ENCODE assay signal across 11 mouse cellular contexts in the genomic region with DNA sequence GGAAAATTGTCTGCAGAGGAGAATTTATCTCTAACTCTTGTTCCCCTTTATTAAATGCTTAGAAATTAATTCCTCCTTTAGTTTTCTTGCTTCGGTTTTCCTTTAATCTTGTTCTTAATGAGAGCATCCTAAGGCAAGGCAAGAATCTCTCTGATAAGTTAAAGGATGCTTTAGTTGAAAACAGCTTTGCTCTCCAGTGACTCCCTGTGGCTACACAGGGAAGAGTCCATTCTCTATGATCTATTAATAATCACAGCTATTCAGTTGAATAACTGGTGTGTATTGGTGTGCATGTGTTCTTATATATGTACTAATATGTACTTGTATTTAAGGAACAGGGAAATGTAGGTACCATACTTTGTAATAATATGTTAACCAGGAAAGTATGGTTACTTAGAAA. TPM values are rescaled to one million over a fixed set of nuclear protein-coding genes. Genes with fewer than 3 reads are reported as not detected.
DNase-seq lines count a peak whose midpoint lies in the region; ATAC-seq and TF ChIP-seq lines count a peak whose summit lies in the region.
"Had no signal": no experiment of that assay in that cellular context is flagged by ENCODE, and none has a peak within 500 bp of the region (broad histone marks: within the 10 kb centered on the region; RNA-seq: fewer than 3 reads in every experiment).

No protein-coding gene starts in this region.

- TF ChIP-seq CTCF in Patski (IDR thresholded peaks at IDR 0.05), result peak; percentile 26

- in situ Hi-C loops in Patski (cut with MboI; ENCODE audit: low pct_unique_long_range_greater_than_20kb), result no loop called here

- 65% methylated on average over 1 of the region's 1 CpGs for WGBS in forebrain, embryonic 14.5 days
- WGBS in forebrain, embryonic 11.5 days, result 70% methylated on average over 1 of the region's 1 CpGs

- no peak overlapping the region for H3K4me3 ChIP-seq in forebrain, embryonic 14.5 days (ENCODE audit: low read depth, low read length)
- H3K4me3 ChIP-seq in forebrain, embryonic 11.5 days (ENCODE audit: low read depth, low read length), result no peak overlapping the region

- H3K4me2 ChIP-seq in forebrain, embryonic 14.5 days (ENCODE audit: low read length), result no peak overlapping the region
- no peak overlapping the region for H3K4me2 ChIP-seq in forebrain, embryonic 11.5 days (ENCODE audit: low read depth, low read length, severe bottlenecking)

- no peaks in the 10 kb centered on the region for H3K27me3 ChIP-seq in forebrain, embryonic 14.5 days (replicated peaks; ENCODE audit: control insufficient read depth, insufficient read depth, low read length)
- no peaks in the 10 kb centered on the region for H3K27me3 ChIP-seq in forebrain, embryonic 11.5 days (ENCODE audit: control insufficient read depth, insufficient read depth, low read length)
- no peaks in the 10 kb centered on the region for H3K27me3 ChIP-seq in Patski

- POLR2A ChIA-PET in Patski (lab: Charles Lee), result no interaction called here

- H3K36me3 ChIP-seq in forebrain, embryonic 14.5 days (ENCODE audit: control insufficient read depth, insufficient read depth, low read length), result no peaks in the 10 kb centered on the region
- no peaks in the 10 kb centered on the region for H3K36me3 ChIP-seq in forebrain, embryonic 11.5 days (ENCODE audit: control insufficient read depth, insufficient read depth, low read length)

- ATAC-seq in forebrain, embryonic 14.5 days, result no peak
- ATAC-seq in forebrain, embryonic 11.5 days (replicated peaks; ENCODE audit: low FRiP score), result no peak
- no peak for ATAC-seq in Patski
- ATAC-seq: liver, postnatal 0 days had no signal

- no peak overlapping the region for H3K9ac ChIP-seq in forebrain, embryonic 14.5 days (ENCODE audit: low read length)
- no peak overlapping the region for H3K9ac ChIP-seq in forebrain, embryonic 11.5 days (ENCODE audit: low read length)
- H3K9ac ChIP-seq: liver, postnatal 0 days had no signal

- CTCF ChIA-PET in Patski (lab: Charles Lee), result no interaction called here

- DNase-seq in forebrain, embryonic 14.5 days (ENCODE audit: low spot score), result peak; percentile 49
- DNase-seq in forebrain, embryonic 11.5 days (ENCODE audit: low spot score), result no peak
- DNase-seq in left cerebral cortex, adult 11 months (ENCODE audit: low spot score), result peak; percentile 21
- no peak for DNase-seq in left cerebral cortex, postnatal 36 days (ENCODE audit: low spot score in 2 of 2)
- DNase-seq in Patski (ENCODE audit: low read depth, low spot score), result no peak
- peak; percentile 8 for DNase-seq in left cerebral cortex, postnatal 4 days
- no peak for DNase-seq in urinary bladder, adult 2 months (ENCODE audit: low spot score)
- DNase-seq in testis, postnatal 10 days (ENCODE audit: low spot score), result no peak
- DNase-seq: adrenal gland, postnatal 25 days; cerebellum, adult 8-10 months; liver, postnatal 0 days had no signal

- no peak overlapping the region for H3K27ac ChIP-seq in forebrain, embryonic 14.5 days (ENCODE audit: low read depth, low read length)
- H3K27ac ChIP-seq in forebrain, embryonic 11.5 days (ENCODE audit: low read depth, low read length), result no peak overlapping the region

- no peaks in the 10 kb centered on the region for H3K9me3 ChIP-seq in forebrain, embryonic 14.5 days (replicated peaks; ENCODE audit: control insufficient read depth, low read length)
- no peaks in the 10 kb centered on the region for H3K9me3 ChIP-seq in forebrain, embryonic 11.5 days (ENCODE audit: control insufficient read depth, low read length)

- intact Hi-C loops in left cerebral cortex, postnatal 36 days (cut with DNase I), result loop anchor here (10.0 kb wide), 1 partner anchor 1339 kb away; no protein-coding TSS in a partner anchor
- intact Hi-C loops in left cerebral cortex, postnatal 4 days (cut with DNase I), result loop anchor here (10.0 kb wide), 1 partner anchor 1339 kb away; no protein-coding TSS in a partner anchor

- no peaks in the 10 kb centered on the region for H3K4me1 ChIP-seq in forebrain, embryonic 14.5 days (ENCODE audit: control insufficient read depth, insufficient read depth, low read length)
- H3K4me1 ChIP-seq in forebrain, embryonic 11.5 days (replicated peaks; ENCODE audit: control insufficient read depth, insufficient read depth, low read length), result no peaks in the 10 kb centered on the region

RNA-seq across cellular contexts. Expression of a gene that starts 28.9 kb away (rescaled TPM):
- 6.9 and 10.9 TPM in 2 replicates for polyA plus RNA-seq in forebrain, embryonic 14.5 days (2014; fragmentation: Nextera tagmentation; extraction: Ambion mirVana)
- 5.5 and 6.4 TPM in 2 replicates for polyA plus RNA-seq in forebrain, embryonic 11.5 days (2014; fragmentation: Nextera tagmentation; extraction: Ambion mirVana)
- total RNA-seq in left cerebral cortex, postnatal 36 days (2021), result 10 to 100 TPM; 16.1 to 27.2 TPM
- polyA plus RNA-seq in Patski (2021), result 0.01 TPM
- total RNA-seq in left cerebral cortex, postnatal 4 days (2021), result 10 to 100 TPM; 38.7 to 40.0 TPM
- 0.10 and 0.22 TPM in 2 replicates for polyA plus RNA-seq in urinary bladder, adult 2 months (2012; rRNA removed)

Comparison
In these comparisons a context has a peak if more than half of its experiments do, and no peak if none do; other contexts are left out.
1. DNase-seq: peak in forebrain, embryonic 14.5 days (single experiment), left cerebral cortex, adult 11 months (single experiment) and left cerebral cortex, postnatal 4 days (single experiment); none in forebrain, embryonic 11.5 days (single experiment), left cerebral cortex, postnatal 36 days (0 of 2), Patski (single experiment), urinary bladder, adult 2 months (single experiment) and testis, postnatal 10 days (single experiment).